Mouse (Mus musculus): ENCODE results near the gene Htt. TPM values are rescaled to one million over a fixed set of nuclear protein-coding genes. Genes with fewer than 3 reads are reported as not detected.

Htt gene
- polyA plus RNA-seq, 1 experiment from 2014 or later = 20.7 TPM

MicroRNAs encoded within 50 kb of the gene (microRNA counts, 519-probe panel; counts per million panel counts)
- not detected for microRNA mmu-miR-467g

Small RNA genes within 50 kb of the gene (microRNA-seq; reads per million reads assigned to microRNA genes)
- gene Mir467g = not detected

Other genes starting within 250 kb of the Htt start
- gene Tnip2, start 247.7 kb upstream of the Htt start, polyA plus RNA-seq (2014; fragmentation: Nextera tagmentation; extraction: Ambion mirVana) = 5.9 and 6.2 TPM in 2 replicates
- 21.7 and 30.6 TPM in 2 replicates for gene Sh3bp2, start 235.9 kb upstream of the Htt start, polyA plus RNA-seq (2014; fragmentation: Nextera tagmentation; extraction: Ambion mirVana)
- 204 and 221 TPM in 2 replicates for gene Add1, start 188.1 kb upstream of the Htt start, polyA plus RNA-seq (2014; fragmentation: Nextera tagmentation; extraction: Ambion mirVana)
- gene Mfsd10, start 124.5 kb upstream of the Htt start, polyA plus RNA-seq (2014; fragmentation: Nextera tagmentation; extraction: Ambion mirVana) = 93.6 and 96.4 TPM in 2 replicates
- 18.9 and 20.7 TPM in 2 replicates for gene Nop14, start 101.6 kb upstream of the Htt start, polyA plus RNA-seq (2014; fragmentation: Nextera tagmentation; extraction: Ambion mirVana)
- gene Grk4, start 101.4 kb upstream of the Htt start, polyA plus RNA-seq (2014; fragmentation: Nextera tagmentation; extraction: Ambion mirVana) = 1.5 and 1.6 TPM in 2 replicates
- 3.1 and 4.8 TPM in 2 replicates for gene Msantd1, start 146.3 kb downstream of the Htt start, polyA plus RNA-seq (2014; fragmentation: Nextera tagmentation; extraction: Ambion mirVana)
- gene Rgs12, start 187.7 kb downstream of the Htt start, polyA plus RNA-seq (2014; fragmentation: Nextera tagmentation; extraction: Ambion mirVana) = 42.7 and 44.3 TPM in 2 replicates